Mouse (Mus musculus) layer of hippocampus, postnatal 14 days (tissue): Measurements from ENCODE around the gene Dusp1. TPM values are rescaled to one million over a fixed set of nuclear protein-coding genes. Genes with fewer than 3 reads are reported as not detected.

ENCODE experiments used
- DNase-seq, 2 experiments: peaks; one replicate each; pipeline ENCODE4 v3.0.0; 2021 to 2022; ENCODE audit warnings: low spot score in 2 of 2, mixed read lengths in 1 of 2
- total RNA-seq, 2 experiments: library from RNA; stranded (reverse); gene quantifications; 2 replicates each; pipeline ENCODE4 v1.2.3; 2021

The Dusp1 gene
- total RNA-seq, 2 experiments from 2014 or later = 20.3 to 24.3 TPM

DNA sequence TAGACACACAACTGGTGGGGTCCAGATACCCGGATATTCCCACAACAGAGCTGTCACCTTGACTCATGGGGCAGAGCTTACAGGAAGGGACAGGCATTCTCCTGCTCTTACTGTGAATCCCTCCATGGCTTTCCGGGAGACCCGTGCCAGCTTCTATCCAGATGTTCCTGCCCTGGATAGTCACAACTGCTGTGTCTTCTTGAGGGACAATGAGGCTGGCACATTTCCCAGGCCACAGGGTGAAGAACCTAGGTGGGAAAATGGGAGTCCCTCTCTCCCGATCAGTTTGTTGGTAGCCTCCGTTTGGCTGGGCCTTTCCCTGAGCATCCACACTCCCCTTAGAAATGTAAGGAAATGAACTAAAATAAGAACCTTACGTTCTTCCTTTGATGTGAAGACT, 33.2 kb downstream of the Dusp1 start:
- no peak for DNase-seq

DNA sequence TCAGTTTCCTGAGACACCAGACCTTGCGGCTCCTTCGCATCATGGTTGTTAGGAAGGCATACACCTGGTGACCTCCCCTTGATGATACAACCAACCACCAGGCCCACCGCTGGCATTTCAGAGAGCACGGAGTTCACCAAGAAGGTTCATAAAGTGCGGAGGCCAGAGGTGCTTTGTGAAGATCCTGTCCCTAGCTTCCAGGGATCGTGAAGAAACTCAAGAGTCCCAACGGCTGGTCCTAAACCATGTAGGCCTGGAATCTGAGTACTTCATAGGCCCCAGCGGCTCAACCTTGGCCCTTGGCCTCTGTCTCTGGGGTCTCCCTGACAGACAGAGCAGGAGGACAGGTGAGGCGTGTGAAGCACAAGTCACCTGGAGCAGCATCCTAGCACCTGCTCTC, 34.6 kb downstream of the Dusp1 start:
- no peak for DNase-seq

DNA sequence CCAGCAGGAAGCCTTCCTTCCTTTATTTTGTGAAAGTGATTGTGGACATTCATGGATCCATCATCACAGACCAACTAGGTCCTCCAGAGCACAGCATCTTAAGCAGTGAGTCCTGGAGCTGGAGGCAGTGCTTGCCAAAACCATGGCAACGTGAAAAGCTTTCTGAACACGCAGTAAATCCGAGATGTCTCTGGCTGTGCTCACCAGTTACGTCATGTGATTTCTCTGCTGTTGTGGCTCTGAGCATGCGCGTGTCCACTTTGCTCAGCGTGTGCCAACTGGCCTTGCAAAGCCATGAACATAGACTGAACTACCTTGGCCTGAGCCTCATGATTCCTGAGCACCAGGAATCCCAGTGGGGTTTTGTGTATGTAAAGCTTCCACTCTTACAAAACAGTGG, 36.6 kb downstream of the Dusp1 start:
- DNase-seq = peak in 1 of 2 experiments; percentile 50

DNA sequence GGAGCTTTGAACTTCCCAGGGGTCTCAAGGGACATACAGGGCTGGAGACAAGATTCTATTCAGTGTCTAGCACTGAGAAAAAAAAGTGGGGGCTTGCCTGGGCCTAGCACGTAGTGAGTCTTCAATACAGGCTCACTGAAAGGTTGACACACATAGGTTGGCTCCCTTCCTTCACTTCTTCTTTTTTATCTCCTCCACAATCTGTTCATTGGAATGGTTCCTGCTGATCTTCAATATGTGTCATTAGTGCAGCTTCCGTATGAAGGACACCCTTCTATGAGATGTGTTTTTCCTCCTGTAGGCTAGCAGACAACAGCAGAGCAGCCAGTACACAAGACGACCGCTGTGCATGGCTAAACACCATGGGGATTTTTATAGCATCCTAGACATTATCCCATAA, 37.1 kb downstream of the Dusp1 start:
- no peak for DNase-seq

DNA sequence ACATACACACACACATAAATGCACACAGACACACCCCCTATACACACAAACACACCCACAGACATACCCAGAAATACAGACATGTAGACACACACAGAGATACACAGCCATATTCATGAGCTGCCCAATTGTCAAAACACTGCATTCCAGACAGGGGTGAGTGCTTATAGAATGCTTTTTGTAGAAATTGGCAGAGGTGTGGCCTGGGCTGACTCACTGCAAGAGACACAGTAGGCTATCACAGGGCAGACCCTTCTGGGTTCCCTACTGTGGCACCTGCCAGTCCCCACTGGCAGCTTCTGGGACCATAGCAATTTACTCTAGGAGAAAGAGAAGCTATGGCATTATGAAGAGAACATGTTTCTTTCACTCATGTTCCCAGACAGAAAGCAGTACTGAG, 37.6 kb downstream of the Dusp1 start:
- no peak for DNase-seq

DNA sequence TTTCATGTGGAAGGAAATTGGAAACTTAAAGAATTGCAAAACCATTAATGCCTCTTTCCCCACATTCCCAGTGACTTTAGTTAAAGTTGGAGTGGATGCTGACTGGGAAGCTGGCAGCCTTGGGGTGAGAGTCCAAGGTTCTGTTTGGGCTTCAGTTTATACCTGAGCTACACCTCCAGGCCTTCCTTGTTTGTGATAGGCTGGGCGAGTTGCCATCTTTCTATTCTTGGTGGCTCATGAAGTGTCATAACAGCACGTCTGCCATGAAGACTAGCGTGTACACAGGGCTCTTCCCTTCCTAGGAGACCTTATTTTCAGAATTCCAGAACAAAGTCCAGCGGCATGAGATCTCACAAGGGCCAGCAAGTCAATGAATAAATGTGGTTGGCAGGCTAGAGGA, 39.2 kb downstream of the Dusp1 start:
- DNase-seq = no peak

DNA sequence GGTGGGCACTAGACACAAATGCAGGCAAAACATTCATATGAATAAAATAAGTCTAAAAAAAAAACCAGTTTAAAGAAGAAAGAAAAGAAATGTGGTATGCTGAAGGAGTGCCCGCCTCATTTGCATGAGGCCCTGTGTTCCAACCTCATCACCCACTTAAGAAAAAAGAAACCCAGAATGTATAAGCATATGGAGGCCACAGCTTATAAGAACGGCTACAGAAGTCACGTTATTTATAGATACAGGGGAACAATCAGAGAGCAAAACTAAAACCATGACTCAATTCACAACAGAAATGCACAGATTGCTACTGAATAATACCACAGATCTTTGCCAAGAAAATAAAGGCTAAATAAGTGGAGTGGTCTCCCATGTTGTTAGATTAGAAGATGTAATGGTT, 43.6 kb downstream of the Dusp1 start:
- DNase-seq = no peak

DNA sequence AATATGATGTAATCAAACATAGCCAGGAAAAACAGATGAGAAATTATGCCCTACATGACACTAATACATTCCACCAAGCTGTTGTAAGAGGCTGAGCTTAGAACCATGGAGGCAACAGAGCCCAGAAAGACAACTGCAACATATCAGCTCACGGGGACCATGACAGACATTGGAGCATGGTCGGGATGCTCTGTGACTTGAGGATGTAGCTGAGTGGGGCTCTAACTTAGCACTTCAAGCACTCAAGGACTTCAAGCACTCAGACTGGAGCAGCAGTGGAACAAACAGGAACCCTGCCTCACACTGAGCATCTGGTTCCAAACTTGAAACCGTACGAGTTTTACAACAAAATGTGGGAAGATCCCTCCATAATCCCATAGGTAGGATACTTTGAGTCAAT, 46.3 kb downstream of the Dusp1 start:
- DNase-seq = no peak

DNA sequence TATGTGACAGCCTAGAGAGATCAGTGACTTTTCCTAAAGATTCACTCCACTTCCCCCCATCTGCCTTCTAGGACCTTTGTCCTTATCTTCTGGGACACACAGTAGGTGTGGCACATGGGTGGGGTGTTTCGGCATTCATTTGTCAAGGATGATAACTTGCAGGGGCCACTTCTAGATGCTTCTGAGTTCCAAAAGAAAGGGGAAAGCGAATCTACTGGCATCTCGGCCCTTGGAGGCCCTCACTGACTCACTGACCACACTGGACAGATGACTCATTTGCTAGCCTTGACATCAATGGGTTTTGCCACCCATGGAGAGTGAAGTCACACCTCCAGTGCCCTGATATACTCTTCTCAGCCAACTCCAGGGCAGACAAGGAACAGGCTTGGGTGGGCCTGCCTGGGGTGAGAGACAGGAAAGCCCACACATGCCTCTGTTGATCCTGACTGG, 47.3 kb downstream of the Dusp1 start:
- no peak for DNase-seq

DNA sequence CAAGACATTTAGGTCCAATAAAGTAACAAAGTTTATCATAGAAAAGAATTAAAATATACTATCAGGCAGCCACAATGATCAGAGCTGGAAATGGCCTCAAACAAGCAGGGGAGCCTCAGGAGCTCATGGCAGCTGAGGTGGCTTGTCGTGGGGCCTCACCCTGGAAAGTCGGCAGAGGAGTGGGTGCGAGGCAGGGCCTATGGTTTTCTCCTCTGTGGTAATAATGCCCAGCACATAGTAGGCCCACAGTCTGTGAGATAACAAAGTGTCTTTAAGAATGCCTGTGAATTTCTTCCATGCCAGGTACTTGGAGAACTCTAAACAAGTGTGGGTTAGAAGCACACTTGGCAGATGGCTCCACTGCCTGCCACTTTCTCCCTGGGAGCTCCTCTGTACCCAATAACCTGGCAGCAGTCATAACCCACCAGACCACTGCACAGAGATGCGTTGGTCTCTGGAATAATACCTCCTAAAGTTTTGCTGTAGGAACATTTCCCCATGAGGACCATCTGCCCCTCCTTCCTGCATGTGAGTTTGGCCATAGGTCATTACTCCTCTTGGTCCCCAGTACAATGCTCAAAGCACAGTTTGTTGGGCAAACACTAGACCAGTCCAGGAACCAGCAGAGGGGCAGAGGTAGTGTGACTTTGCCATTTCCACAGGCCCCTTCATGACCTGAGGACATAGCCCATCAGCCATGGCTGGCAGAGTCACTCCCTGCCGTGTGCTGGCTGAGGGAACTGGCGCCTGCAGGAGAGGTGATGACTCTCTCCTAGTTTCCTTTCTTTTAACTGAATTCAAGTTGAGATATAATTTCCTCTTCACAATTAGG, 48.3 kb downstream of the Dusp1 start:
- no peak for DNase-seq

DNA sequence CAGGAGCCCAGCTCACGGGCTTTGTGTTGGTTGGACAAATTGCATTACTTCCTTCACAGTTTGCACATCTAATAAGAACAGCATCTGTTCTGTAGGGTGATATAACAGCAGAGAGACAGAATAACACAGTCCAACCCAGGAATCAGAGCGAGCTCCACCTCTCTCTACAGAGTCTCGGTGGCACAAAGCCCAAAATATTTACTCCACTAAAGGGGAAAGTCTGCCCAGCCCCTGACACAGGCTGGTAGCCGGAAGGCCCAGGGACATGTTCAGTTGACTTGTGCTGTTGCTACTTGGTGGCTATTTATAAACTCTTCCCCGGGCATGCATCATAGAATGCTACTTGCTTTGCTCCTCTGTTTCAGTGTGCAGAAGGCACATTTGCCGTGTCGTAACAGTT, 49.0 kb downstream of the Dusp1 start:
- no peak for DNase-seq

DNA sequence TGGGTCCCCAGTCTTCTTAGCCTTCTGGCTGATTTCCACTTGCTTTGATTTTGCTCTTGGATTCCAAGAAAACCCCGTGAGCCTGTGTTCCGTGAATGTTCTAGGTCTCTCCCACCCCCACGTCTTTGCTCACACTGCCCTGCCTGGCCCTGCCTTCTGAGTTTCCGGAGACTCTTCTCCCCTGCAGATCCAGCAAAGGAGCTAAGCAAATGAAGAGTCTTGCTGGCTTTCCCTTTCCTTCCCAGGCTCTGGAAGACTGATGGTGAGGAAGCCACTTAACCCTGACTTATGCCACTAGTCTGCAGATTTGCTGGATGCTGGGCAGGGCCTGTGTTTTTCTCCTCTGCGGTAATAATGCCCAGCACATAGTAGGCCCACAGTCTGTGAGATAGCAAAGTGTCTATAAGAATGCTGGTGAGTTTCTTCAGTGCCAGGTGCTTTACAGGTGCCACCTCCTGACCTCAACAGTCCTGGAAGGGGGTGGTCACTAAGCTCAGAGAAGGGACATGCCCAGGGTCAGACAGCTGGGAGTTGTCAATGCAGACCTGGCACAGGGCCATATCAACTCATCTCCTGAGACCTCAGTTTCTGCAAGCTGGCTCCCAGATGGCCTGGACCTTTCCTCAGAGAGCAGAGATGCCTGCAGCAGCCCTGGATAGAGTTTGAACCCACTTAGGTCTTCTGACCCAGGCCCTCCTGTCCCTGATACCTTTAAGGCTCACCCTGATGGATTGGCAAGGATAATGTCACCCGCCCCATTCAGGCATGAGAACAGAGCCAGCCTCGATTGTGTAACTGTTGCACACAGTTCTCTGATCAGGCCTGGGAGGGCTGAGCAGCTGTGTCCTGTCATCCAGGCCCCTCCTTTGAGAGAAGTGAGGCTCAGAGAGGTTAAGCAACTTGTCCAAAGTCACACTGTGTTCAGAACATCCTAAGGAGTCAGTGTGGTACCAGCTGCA, 49.8 kb downstream of the Dusp1 start:
- DNase-seq = no peak

DNA sequence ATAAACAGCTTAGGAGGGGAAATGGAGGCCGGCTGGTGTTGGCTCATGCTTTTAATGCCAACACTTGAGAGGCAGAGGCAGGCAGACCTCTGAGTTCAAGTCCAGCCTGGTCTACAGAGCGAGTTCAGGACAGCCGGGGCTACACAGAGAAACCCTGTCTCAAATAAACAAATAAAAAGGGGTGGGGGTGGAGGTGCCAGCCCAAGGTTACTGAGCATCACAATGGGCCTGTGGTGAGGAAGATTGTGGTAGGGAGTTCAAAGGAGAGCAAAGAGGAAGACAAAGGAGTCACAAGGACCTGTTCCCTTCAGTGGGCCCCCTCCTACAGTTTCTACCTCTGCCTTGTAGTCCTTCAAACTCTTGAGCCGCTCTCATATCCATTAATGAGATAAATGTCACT, 50.7 kb downstream of the Dusp1 start:
- no peak for DNase-seq

DNA sequence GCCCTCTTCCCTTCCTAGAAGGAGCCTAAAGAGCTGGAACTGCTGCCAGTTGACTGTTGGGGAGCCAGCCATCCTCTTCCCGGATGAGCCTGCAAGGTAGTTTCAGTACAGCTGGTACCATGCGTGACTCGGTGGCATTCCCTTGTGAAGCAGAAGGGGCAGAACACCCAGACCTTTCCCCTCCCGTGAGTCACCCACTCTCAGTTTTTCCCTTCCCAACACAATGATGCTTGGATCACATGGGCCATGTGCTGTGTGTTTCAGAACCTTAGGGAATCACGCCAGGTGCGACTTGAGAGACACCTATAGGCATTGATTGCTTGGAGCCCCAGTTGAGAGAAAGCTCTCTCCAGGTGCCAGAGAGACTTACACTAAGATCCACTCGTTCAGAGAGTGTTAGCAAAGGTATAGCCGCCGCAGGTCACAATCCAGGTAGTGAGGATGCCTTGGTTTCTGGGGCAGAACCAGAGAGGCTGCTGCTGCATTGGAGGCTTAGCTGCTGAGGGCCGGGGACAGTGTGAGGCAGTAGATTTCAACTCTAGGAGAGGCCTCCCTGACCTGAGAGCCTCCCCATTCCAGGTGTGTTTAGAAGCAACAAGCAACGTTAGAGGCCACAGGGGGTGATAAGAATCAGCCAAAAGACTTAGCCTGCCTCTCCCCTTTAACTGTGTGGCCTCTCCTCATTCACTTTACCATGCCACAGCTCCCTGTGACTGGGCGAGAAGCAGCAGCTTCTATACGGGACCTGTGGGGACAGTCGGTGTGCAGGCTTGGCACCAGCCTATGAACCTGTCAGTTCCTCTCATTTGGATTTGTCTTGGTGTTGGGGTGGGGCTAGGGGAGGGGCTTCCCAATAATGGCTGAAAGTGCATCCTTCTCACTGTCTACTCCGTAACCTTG, 51.5 kb downstream of the Dusp1 start:
- DNase-seq = no peak

DNA sequence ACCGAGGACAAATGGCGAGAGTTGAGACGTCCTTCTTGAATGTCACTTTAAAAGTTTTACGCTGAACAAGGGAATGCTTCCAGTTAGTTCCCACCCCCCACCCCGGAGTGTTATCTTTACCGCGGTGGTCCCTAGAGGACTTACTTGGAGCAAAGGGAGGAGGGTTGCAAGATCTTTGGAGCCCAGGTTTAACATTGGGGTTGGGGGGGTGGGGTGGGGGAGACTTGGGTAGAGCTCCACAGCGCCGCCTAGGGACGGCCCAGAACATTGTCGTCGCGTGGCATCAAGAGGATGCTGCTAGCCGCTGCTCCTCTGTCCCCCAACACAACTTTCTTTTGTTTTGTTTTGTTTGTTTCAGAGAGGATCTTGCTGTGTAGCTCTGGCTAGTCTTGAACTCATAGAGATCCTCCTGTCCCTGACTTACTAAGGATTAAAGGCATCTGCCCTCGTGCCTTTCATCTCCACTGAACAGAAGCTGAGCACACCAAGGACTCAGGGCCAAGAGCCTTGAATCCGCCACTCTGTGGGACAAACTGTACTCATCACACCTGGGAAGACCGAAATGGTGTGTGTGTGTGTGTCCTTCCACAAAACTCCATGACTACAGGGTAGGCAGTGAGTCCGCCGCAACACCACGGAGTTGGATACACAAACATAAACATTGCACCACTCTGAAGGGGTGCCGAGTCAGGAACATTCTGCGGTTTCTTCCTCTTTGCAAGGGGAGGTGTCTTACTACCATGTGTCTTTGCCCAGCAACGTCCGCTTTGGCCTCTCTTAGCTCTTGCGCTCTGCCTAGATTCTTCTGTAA, 52.8 kb downstream of the Dusp1 start:
- peak; percentile 54 to 62 for DNase-seq

DNA sequence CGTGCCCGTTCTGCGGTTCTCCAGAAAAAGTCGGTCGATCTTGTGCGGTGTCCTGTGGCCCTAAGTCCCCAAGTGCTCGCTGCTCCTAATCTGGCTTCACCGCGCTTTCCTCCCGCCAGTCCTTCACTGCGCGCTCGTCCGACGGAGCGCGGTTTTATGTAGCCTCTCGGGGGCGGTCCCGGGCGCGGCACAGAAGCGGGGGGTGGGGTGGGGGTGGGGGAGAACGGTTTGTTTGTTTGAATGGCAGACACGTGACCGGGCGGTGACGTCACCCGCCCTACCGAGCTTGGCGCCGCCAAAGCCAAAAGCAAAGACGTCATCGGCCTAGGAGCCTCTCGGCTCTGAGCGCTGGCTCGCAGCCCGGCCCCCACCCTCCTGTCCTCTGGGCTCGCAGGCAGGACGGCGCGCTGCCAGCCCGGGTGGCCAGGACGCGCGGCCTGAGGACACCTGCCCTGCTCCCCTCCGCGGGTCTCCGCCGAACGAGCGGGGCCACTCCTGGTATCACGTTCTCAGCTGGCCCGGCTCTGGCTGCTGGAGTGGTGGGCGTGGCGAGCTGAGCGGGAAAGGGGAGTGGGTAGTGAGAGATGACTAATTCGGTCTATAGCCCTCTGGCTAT, 53.5 kb downstream of the Dusp1 start:
- DNase-seq = peak; percentile 94 to 95

DNA sequence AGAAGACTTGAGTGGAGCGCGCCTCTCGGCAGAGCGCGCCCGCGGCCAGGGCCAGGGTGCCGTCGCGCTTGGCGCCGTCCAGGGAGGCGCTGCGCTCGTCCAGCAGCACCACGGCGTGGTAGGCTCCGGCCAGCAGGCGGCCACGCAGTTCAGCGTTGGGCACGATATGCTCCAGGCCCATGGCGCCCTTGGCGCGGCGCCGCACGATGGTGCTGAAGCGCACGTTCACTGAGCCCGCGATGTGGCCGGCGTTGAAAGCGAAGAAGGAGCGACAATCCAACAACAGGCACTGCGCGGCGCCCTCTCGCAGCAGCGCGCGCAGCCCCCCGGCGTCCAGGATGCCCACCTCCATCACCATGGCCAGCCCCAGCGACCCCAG, 54.0 kb downstream of the Dusp1 start:
- DNase-seq = peak; percentile 80 to 83

DNA sequence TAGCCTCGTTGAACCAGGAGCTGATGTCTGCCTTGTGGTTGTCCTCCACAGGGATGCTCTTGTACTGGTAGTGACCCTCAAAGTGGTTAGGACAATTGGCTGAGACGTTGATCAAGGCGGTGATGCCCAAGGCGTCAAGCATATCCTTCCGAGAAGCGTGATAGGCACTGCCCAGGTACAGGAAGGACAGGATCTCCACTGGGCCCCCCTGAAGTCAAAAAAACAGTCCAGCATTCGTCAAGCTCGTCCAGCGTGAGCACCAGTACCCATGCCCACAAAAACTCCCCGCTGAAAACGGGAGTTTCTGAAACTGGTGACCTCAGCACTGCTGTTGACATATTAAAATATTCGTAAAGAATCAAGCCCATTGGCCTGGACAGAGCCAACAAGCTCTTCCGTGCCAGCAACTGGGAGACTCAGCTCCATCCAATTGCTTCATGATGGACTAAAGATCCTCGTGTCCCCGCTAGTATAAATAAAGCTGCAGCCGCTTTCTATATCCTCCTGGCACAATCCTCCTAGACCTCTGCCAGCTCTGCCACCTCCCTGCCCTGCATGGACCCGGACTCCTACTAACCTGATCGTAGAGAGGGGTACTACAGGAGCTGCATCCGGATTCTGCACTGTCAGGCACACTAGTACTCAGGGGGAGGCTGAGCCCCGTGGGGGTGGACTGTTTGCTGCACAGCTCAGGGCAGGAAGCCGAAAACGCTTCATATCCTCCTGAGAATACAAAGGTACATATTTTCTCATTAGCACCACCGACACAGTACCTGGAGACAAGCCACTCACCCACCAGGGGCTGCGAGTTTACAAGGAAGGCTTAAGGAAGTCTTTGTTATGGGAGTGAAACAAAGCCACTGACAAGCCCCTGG, 54.7 kb downstream of the Dusp1 start:
- no peak for DNase-seq
